Mouse (Mus musculus): ENCODE results near the gene 2410131K14Rik. TPM values are rescaled to one million over a fixed set of nuclear protein-coding genes. Genes with fewer than 3 reads are reported as not detected.

2410131K14Rik gene
- total RNA-seq, 2 experiments from 2014 or later, result 15.1 to 15.9 TPM

DNA sequence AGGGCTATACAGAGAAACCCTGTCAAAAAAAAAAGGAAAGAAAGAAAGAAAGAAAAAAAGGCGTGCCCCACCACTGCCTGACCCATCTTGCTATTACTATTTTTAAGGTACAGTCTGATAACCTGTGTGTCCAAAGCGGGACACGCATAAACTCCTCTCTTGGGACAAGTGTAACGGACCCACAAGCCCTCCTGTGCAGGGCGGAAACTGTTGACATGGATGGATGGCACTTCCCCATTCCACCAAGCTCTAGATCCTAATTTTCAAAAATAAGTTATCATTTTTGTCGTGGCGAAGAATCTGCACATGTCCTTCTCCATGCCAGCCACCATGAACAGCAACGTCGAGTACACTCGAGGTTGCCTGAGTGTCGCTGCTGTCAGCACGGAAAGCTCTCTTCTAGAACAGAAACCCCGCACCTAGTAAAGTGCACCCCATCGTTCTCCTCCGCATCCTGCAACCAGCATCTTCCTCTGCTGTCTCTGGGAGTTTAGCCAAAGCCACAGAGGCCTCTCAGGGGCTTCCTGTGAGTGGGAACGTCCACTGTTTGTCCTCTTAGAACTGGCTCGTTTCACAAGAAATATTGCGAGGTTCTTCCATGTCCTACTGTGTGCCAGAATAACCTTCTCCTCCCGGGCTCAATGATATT lies 60.1 kb downstream of the 2410131K14Rik start:
- DNase-seq (ENCODE audit: low spot score in 2 of 2), result no peak

DNA sequence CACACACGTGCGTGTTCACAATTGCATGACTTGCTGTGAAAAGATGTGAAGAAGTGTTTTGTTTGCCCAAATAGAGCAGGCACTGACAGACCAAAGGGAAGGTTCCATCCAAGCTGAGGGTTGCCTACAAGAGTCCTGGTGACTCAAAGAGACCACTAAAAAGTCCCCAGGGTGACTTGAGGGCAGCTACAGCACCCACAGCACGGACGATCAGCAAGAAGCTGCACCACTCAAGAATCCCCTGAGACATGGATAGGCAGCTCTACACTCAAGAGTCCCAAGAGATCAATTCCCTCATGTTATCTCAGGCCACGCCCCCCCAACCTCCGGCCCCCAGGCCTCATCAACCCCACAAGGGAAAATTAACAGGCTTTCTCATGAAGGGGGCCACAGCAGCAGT lies 65.4 kb downstream of the 2410131K14Rik start:
- no peak for DNase-seq (ENCODE audit: low spot score in 2 of 2)

DNA sequence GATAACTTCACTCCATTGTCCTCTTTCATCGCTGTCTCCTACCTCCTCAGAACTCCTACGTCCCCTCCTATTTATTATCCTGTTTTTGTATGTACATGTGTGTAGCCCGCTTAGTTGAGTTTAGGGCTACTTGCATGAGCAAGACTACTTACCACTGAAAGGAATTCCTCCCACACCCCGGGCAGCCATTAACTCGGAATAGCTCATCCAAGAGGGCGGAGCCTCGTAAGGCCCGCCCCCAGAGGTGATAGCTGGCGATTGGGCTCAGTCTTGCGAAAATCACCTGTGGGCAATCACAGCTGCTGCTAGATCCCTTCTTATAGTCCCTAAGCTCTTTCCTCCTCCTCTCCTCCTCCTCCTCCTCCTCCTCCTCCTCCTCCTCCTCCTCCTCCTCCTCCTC lies 66.2 kb downstream of the 2410131K14Rik start:
- DNase-seq (ENCODE audit: low spot score in 2 of 2), result no peak

DNA sequence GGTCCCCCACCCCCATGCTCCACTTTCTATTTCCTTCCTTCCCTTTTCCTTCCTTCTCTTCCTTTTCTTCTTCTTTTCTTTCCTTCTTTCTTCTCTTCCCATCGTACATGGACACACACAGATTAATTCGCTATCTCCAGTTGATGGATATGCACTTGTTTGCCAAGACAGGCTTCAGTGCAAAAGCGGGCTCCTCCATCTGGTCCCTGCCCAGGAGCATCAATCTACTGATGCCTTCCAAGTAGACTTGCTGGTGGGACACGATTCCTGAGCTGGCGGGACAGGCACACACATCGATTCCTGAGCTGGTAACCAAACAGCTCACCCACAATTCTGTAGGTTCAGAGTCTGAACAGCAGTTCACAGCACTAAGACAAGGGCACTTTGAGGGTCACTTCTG lies 68.7 kb downstream of the 2410131K14Rik start:
- no peak for DNase-seq (ENCODE audit: low spot score in 2 of 2)

Other genes starting within 250 kb of the 2410131K14Rik start
- gene Tesc, start 217.5 kb upstream of the 2410131K14Rik start, total RNA-seq (2021), result 10 to 100 TPM; 70.1 to 74.1 TPM
- gene Fbxw8, start 89.8 kb upstream of the 2410131K14Rik start, total RNA-seq (2021), result 10 to 100 TPM; 40.4 to 41.7 TPM
- 10 to 100 TPM; 35.7 to 36.7 TPM for gene Hrk, start 80.6 kb upstream of the 2410131K14Rik start, total RNA-seq (2021)
- 10 to 100 TPM; 84.9 to 92.1 TPM for gene Rnft2, start 111 bp upstream of the 2410131K14Rik start, total RNA-seq (2021)

Data from layer of hippocampus, postnatal 14 days (tissue).